Mouse (Mus musculus) spleen, adult 2 months (tissue): Measurements from ENCODE around the gene Hist1h3i.
"Not testable (repeated sequence)": the region's sequence is repeated elsewhere in the genome, so short reads cannot be mapped to it uniquely, and the experiment has no call there.

ENCODE experiments used
- CTCF ChIP-seq: fragments of 200-500 bp; IDR thresholded peaks from 2 replicates; pipeline ENCODE4 v1.5.1; 2011; ENCODE audit warnings: mild to moderate bottlenecking, inconsistent platforms; ENCODE audit not compliant: insufficient read depth, insufficient read length, insufficient replicate concordance; ENCODE audit errors: extremely low read depth
- POLR2A ChIP-seq: fragments of 200-500 bp; IDR thresholded peaks from 2 replicates; pipeline ENCODE4 v1.6.1; 2011; ENCODE audit warnings: low read depth, low read length, inconsistent platforms

GRCm38 (mm10) chr13:21750159-21751017 is 32.8 kb downstream of the Hist1h3i start, which contains the start of gene Hist1h4k:
- TF ChIP-seq POLR2A = peak; percentile 52
- not testable (repeated sequence) for TF ChIP-seq CTCF
